Mouse (Mus musculus) thymus, adult 2 months (tissue): Measurements from ENCODE around the gene Nog. TPM values are rescaled to one million over a fixed set of nuclear protein-coding genes. Genes with fewer than 3 reads are reported as not detected.
A peak's percentile ranks its signal among the peaks of the same experiment; 100 is the strongest.

Experiments used
- DNase-seq: peaks from one replicate; pipeline ENCODE4 v3.0.0; 2021
- H3K27ac ChIP-seq: fragments of 200-500 bp; 2 replicates; pipeline ENCODE4 v1.5.1; 2012; ENCODE audit warnings: low read length, control low read depth; ENCODE audit not compliant: control insufficient read depth, insufficient read depth
- H3K27me3 ChIP-seq: fragments of 200-500 bp; 2 replicates; pipeline ENCODE4 v1.6.1; 2012; ENCODE audit warnings: mild to moderate bottlenecking, low read length, moderate library complexity, mixed read lengths; ENCODE audit not compliant: control insufficient read depth, insufficient read depth
- H3K36me3 ChIP-seq: fragments of 200-500 bp; 2 replicates; pipeline ENCODE4 v1.6.1; 2012; ENCODE audit warnings: mild to moderate bottlenecking, low read length, moderate library complexity; ENCODE audit not compliant: control insufficient read depth, insufficient read depth
- H3K4me1 ChIP-seq: fragments of 200-500 bp; replicated peaks from 2 replicates; pipeline ENCODE4 v1.6.1; 2012; ENCODE audit warnings: low read length; ENCODE audit not compliant: control insufficient read depth, insufficient read depth
- H3K4me3 ChIP-seq: fragments of 200-500 bp; 2 replicates; pipeline ENCODE4 v1.5.1; 2012; ENCODE audit warnings: mild to moderate bottlenecking, low read length, control low read depth, moderate library complexity; ENCODE audit not compliant: control insufficient read depth, insufficient read depth
- CTCF ChIP-seq: fragments of 200-500 bp; IDR thresholded peaks from 2 replicates; pipeline ENCODE4 v1.5.1; 2012; ENCODE audit warnings: mild to moderate bottlenecking, control low read depth, low read length, moderate library complexity, borderline replicate concordance; ENCODE audit not compliant: control insufficient read depth, poor library complexity, insufficient read depth; ENCODE audit errors: extremely low read depth
- POLR2A ChIP-seq: fragments of 200-500 bp; IDR thresholded peaks from 2 replicates; pipeline ENCODE4 v1.6.1; 2012; ENCODE audit warnings: mild to moderate bottlenecking, low read length, control low read depth, moderate library complexity; ENCODE audit not compliant: control insufficient read depth, poor library complexity, insufficient read depth; ENCODE audit errors: extremely low read depth
- WGBS: fragments of 180-500 bp; shearing (Covaris S2); methylation state at CpG from one replicate; pipeline ENCODE4 v1.1.7; 2018; 5-methylcytosine and 5-hydroxymethylcytosine counted together
- polyA plus RNA-seq: library from polyadenylated mRNA; depleted of rRNA; stranded (reverse); fragments of >200 nt; gene quantifications from 2 replicates; pipeline ENCODE4 v1.2.3, GENCODE M21; 2012

Gene Nog
- polyA plus RNA-seq, 1 experiment, result 0.53 TPM

GRCm38 (mm10) chr11:89301331-89302055 is 639 bp downstream of the Nog start:
- Histone ChIP-seq H3K36me3 (no peaks in the 10 kb centered on the region), H3K27ac (no peak overlapping the region), H3K27me3 (peaks cover 21% of the 10 kb centered on the region), H3K4me3 (peak overlapping the region; percentile 43), H3K4me1 (peaks cover 17% of the 10 kb centered on the region)
- DNase-seq, result peak; percentile 16
- 3% methylated on average over 53 of the region's 53 CpGs for WGBS
- TF ChIP-seq CTCF (no peak), POLR2A (no peak)

DNA sequence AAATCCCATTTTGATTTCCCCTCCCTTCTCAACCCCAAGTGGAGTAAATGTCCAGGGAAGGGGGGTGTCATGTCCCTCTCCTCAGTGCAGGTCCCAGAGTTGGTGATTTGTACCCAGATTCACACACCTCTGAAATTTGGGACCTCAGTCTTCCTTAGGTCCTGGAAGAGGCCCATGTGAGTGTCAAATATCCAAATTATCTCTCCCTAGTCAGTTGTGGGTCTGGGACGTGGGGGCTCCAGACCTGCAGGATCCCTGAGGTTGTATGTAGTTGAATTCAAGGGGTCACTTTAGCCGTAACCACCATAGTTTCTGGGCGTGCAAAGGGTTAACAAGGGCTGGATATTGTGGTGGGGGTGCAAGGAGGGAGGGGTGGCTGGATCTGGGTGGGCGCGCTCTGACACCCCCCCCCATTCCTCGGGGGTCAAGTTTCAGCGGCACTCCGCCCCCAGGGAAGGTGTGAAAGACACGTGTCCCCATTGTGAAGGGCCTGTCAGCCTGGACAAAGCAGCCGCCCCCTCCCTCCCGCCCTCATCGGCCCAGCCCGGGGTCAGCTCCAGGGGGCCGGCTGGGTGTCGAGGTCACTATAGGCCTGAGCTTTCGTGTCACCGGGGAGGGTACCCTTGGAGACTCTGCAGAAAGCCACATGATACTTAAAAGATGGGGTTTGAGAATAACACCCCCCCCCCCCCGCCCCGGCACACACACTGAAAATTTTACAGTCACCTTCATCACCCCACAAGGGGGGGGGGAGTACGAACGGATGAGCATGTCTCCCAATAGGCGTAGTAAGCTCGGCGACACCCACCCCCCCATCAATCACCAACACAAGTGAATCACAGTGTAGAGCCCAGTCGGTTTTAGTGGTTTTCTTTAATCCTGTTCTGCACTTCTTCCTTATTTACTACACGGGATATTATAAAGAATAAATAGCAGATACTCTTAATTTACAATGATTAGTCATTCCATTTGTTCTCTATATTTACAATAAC is 2.1 kb downstream of the Nog start:
- Histone ChIP-seq H3K4me1 (peaks cover 17% of the 10 kb centered on the region), H3K27me3 (peaks cover 22% of the 10 kb centered on the region), H3K27ac (no peak overlapping the region), H3K4me3 (no peak overlapping the region), H3K36me3 (no peaks in the 10 kb centered on the region)
- TF ChIP-seq CTCF (no peak), POLR2A (no peak)
- 12% methylated on average over 26 of the region's 26 CpGs for WGBS
- DNase-seq, result no peak

DNA sequence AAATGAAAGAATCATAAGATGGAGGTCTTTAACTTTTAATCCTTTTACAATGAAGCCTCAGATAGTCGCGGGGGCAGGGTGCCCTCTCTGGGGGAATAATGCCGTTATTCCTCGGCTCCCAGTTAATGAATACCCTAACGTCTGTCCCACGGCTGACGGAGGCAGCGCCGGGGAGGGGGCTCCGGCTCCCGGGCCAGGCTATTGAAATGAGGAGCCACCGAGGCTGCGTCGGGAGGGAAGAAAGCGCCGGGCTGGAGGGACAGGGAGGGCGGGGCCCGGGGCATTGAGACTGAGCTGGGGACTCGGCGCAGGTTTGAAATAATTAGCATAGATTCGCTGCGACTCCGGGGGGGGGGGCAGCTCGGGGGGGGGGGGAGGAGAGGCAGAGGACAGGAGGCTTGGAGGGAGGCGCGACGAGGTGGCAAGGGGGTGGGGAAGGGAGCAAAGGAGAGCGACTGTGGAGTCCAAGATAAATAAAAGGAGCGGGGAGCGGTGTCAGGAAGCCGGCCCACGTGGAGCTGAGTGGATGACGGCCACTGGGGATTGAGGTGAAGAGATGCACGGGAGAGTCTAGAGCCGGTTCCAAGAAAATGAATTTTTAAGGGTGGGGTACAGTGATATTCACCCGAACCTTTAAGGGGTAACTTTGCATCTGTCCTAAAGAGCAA is 2.9 kb downstream of the Nog start:
- TF ChIP-seq CTCF (no peak), POLR2A (no peak)
- Histone ChIP-seq H3K36me3 (no peaks in the 10 kb centered on the region), H3K27me3 (peaks cover 22% of the 10 kb centered on the region), H3K4me1 (peaks cover 17% of the 10 kb centered on the region), H3K4me3 (no peak overlapping the region), H3K27ac (no peak overlapping the region)
- 5% methylated on average over 33 of the region's 36 CpGs for WGBS
- DNase-seq, result no peak

DNA sequence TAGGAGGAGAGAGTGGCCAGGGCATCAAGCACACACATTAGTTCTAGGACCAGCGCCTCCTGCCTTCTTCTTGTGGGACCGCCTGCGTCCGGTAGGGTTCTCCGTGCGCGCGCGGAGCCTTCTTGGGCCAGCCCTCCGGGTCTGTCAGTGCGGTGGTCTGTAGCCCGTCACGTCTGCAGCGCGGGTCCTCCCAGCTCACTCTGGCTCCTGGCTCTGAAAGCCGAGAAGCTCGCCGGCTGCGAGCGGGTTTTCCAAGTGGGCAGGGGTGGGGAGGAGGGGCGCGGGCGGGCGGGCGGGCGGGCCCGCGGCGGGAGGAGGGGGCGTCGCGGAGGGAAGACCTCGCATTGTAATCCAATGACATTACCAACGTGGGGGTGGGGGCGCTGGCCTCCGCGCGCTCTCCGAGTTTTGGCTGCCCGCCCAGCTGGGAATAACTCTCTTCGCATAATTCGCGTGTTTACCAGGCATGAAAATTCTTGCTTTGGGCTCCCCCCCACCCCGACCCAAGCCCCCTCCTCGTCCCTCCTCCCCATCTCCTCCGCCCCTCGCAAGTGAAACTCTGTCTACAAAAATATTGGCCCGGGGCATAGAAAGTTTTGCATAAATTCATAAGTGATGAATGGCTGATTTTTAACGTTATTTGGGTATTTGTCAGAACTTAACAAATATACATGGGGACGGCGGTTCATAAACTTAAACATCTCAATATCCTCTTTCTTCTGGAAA is 3.7 kb downstream of the Nog start:
- Histone ChIP-seq H3K4me3 (no peak overlapping the region), H3K4me1 (peaks cover 17% of the 10 kb centered on the region), H3K27ac (no peak overlapping the region), H3K27me3 (peaks cover 22% of the 10 kb centered on the region), H3K36me3 (no peaks in the 10 kb centered on the region)
- WGBS, result 3% methylated on average over 39 of the region's 51 CpGs
- peak; percentile 8 for DNase-seq
- TF ChIP-seq POLR2A (no peak), CTCF (no peak)

DNA sequence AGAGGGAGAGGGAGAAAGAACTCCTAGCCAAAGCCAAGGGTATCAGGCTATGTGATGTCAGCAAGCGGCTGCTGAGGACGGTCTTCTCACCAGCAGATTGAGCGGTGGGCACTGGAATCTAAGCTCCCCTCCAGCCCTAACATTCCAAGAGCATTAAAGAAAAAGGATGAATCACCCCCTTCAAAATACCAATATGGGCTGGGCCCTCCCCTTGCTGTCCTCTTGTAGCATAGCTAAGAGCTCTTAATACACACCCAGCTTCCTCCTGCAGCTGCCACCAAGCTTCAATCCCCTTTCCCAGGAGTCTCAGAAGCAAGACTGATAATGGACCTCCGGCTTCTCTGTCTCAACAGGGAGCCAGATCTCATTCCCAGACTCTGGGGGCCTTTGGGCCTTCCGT is 4.6 kb downstream of the Nog start:
- DNase-seq, result no peak
- no peaks in the 10 kb centered on the region for H3K36me3 ChIP-seq
- no peak for TF ChIP-seq CTCF
- TF ChIP-seq POLR2A, result no peak
- H3K4me1 ChIP-seq, result peaks cover 11% of the 10 kb centered on the region
- no peak overlapping the region for H3K4me3 ChIP-seq
- 79% methylated on average over 5 of the region's 5 CpGs for WGBS
- peaks cover 20% of the 10 kb centered on the region for H3K27me3 ChIP-seq
- H3K27ac ChIP-seq, result no peak overlapping the region

DNA sequence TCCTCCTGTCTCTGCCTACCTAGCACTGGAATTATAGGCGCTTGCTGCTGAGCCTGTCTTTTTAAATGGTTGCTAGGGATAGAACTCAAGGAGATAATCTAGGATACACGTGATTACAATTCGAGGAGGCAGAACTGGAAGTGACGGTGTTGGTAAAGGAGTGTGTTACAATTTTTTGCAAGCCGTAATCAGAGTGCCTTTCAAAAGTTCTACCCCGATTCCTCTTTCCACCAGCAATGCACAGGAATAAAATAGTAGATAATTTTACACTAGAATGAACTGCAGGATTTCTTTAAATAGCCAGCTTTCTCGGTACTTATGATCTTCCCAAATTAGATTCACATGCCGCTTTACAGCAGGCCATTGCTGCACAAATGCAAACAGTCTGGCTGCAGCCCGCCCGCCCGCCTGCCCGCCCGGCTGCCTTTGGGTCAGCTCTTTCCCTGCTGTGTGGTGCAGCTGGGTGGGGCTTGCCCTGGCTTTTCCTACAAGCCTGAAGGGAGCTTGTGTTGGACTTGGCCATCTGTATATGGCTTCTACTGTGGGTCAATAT is 32.2 kb downstream of the Nog start:
- DNase-seq, result no peak
- Histone ChIP-seq H3K27ac (no peak overlapping the region), H3K36me3 (no peaks in the 10 kb centered on the region), H3K4me3 (no peak overlapping the region), H3K4me1 (no peaks in the 10 kb centered on the region), H3K27me3 (no peaks in the 10 kb centered on the region)
- TF ChIP-seq CTCF (no peak), POLR2A (no peak)
- 96% methylated on average over 13 of the region's 13 CpGs for WGBS
